Mouse (Mus musculus) ovary, adult 2 months (tissue): ENCODE results near the gene Olfr1176. TPM values are rescaled to one million over a fixed set of nuclear protein-coding genes. Genes with fewer than 3 reads are reported as not detected.

ENCODE experiments used
- polyA plus RNA-seq: library from polyadenylated mRNA; depleted of rRNA; stranded (reverse); fragments of >200 nt; gene quantifications from 2 replicates; pipeline ENCODE4 v1.2.3, GENCODE M21; 2012; rRNA removed

Olfr1176 gene
- polyA plus RNA-seq, result not detected in 2 replicates

DNA sequence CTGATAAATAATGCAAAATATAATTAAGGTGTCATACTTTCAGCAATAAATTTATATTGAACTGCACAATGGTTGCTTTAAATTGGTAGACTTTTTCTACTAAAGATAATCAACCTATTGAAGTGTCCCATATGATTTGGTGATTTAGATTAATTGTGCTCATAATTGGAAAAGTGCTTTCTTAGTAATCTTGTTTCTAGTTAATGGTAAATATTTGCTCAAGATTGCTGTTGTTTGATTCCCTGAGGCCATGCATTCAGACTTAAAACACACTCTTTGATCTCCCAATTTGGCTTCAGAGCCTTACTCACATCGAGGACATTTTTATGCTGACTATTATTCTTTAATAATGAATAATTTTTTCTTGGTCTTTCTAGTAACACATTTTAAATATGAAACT is at the start of gene Olfr1176:
Gene Olfr1176 (plus strand): TSS at position 301 of the 400 bp plus-strand sequence.

GRCm38 (mm10) chr2:88315035-88315434 is 21.5 kb upstream of the Olfr1176 start, which contains the start of gene Olfr1174-ps:
TSS of gene Olfr1174-ps (minus strand) at chr2:88315135.

DNA sequence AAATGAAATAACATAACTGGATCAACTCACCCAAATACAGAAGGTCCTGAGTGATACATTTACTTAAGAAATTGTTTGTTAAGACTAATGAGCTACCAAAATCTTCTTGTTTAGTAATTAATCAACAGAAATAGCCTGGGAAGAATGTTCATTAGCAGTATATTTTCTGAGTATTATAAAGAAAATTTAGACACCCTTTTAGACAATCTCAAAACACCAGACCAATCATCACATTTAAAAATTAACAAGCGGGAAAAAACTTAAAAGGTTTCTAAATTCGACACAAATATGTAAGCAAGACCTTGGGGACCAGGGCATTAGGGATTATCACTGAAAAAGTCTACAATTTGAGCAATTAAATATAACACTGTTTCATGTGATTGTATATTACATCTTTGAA is 9.4 kb upstream of the Olfr1176 start, which contains the start of gene Olfr1175-ps:
Gene Olfr1175-ps (minus strand): TSS at position 101 of the 400 bp plus-strand sequence.

DNA sequence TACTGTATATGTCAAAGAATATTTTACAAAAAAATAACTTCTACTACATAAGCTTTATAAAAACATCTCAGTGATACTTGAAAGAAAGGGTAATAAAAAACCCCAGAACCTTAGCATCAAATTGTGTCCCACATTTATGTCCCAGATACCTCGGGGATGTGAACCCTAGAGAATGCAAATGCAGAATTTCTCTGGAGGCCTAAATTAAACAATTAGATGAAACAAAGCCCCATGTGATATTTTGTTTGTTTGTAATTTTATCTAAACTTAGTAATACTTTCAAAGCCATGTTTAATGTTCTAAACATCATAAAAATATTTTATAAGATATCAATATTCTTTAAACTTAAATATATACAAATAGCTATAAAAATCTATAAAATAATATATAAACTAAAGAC is 9.9 kb downstream of the Olfr1176 start, which contains the start of gene Olfr1177-ps:
Gene Olfr1177-ps (minus strand): TSS at position 101 of the 400 bp plus-strand sequence.

DNA sequence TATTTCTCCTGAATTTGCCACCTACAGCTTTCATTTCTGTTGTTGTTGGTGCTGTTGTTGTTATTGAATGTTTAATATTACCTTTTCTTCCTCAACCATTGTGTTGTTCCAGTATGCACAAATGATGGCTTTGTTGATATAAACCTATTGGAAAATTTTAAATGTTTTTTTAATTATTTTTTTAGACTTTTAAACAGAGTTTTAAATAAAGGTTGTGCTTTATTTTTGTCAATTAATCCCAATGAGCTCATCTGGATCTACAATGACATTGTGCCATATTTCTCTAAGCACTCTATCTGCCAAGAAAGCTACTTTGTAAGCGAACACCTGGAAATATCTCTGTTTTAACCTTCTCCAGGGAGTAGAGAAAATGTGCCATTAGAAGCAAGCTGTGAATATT is 50.2 kb downstream of the Olfr1176 start, which contains the start of gene Olfr1178:
Gene Olfr1178 (plus strand): TSS at position 301 of the 400 bp plus-strand sequence.

Other genes with a start within 250 kb of the Olfr1176 start
- not detected in 2 replicates for gene Olfr1164, start 242.8 kb upstream of the Olfr1176 start, polyA plus RNA-seq
- gene Olfr1166, start 208.4 kb upstream of the Olfr1176 start, polyA plus RNA-seq, result not detected in 2 replicates
- gene Olfr1167, start 181.5 kb upstream of the Olfr1176 start, polyA plus RNA-seq, result not detected in 2 replicates
- gene Olfr1168, start 154.8 kb upstream of the Olfr1176 start, polyA plus RNA-seq, result not detected in 2 replicates
- gene Olfr1170, start 108.4 kb upstream of the Olfr1176 start, polyA plus RNA-seq, result not detected in 2 replicates
- not detected in 2 replicates for gene Olfr1173, start 56.8 kb upstream of the Olfr1176 start, polyA plus RNA-seq
- not detected in 2 replicates for gene Olfr1174-ps, start 21.6 kb upstream of the Olfr1176 start, polyA plus RNA-seq
- not detected in 2 replicates for gene Olfr1175-ps, start 9.5 kb upstream of the Olfr1176 start, polyA plus RNA-seq
- not detected in 2 replicates for gene Olfr1177-ps, start 9.8 kb downstream of the Olfr1176 start, polyA plus RNA-seq
- not detected in 2 replicates for gene Olfr1178, start 50.3 kb downstream of the Olfr1176 start, polyA plus RNA-seq
- gene Olfr1179, start 69.7 kb downstream of the Olfr1176 start, polyA plus RNA-seq, result not detected in 2 replicates
- gene Olfr1180, start 82.4 kb downstream of the Olfr1176 start, polyA plus RNA-seq, result not detected in 2 replicates
- gene Olfr1181, start 89.5 kb downstream of the Olfr1176 start, polyA plus RNA-seq, result not detected in 2 replicates
- gene Gm13757, start 112.4 kb downstream of the Olfr1176 start, polyA plus RNA-seq, result not detected in 2 replicates
- not detected in 2 replicates for gene Olfr1183, start 118.1 kb downstream of the Olfr1176 start, polyA plus RNA-seq
- not detected in 2 replicates for gene Olfr1184, start 146.9 kb downstream of the Olfr1176 start, polyA plus RNA-seq
- gene Olfr1185-ps1, start 156.6 kb downstream of the Olfr1176 start, polyA plus RNA-seq, result not detected in 2 replicates
- gene Olfr1186, start 181.8 kb downstream of the Olfr1176 start, polyA plus RNA-seq, result not detected in 2 replicates
- not detected in 2 replicates for gene Olfr1188, start 220.2 kb downstream of the Olfr1176 start, polyA plus RNA-seq
- gene Olfr1189, start 249.7 kb downstream of the Olfr1176 start, polyA plus RNA-seq, result not detected in 2 replicates